Mouse (Mus musculus) thymus, adult 2 months (tissue): Measurements from ENCODE around the gene Tmem268. TPM values are rescaled to one million over a fixed set of nuclear protein-coding genes. Genes with fewer than 3 reads are reported as not detected.

Experiments used
- DNase-seq: peaks from one replicate; pipeline ENCODE4 v3.0.0; 2021
- H3K27ac ChIP-seq: fragments of 200-500 bp; 2 replicates; pipeline ENCODE4 v1.5.1; 2012; ENCODE audit warnings: low read length, control low read depth; ENCODE audit not compliant: control insufficient read depth, insufficient read depth
- H3K27me3 ChIP-seq: fragments of 200-500 bp; 2 replicates; pipeline ENCODE4 v1.6.1; 2012; ENCODE audit warnings: mild to moderate bottlenecking, low read length, moderate library complexity, mixed read lengths; ENCODE audit not compliant: control insufficient read depth, insufficient read depth
- H3K36me3 ChIP-seq: fragments of 200-500 bp; 2 replicates; pipeline ENCODE4 v1.6.1; 2012; ENCODE audit warnings: mild to moderate bottlenecking, low read length, moderate library complexity; ENCODE audit not compliant: control insufficient read depth, insufficient read depth
- H3K4me1 ChIP-seq: fragments of 200-500 bp; replicated peaks from 2 replicates; pipeline ENCODE4 v1.6.1; 2012; ENCODE audit warnings: low read length; ENCODE audit not compliant: control insufficient read depth, insufficient read depth
- H3K4me3 ChIP-seq: fragments of 200-500 bp; 2 replicates; pipeline ENCODE4 v1.5.1; 2012; ENCODE audit warnings: mild to moderate bottlenecking, low read length, control low read depth, moderate library complexity; ENCODE audit not compliant: control insufficient read depth, insufficient read depth
- CTCF ChIP-seq: fragments of 200-500 bp; IDR thresholded peaks from 2 replicates; pipeline ENCODE4 v1.5.1; 2012; ENCODE audit warnings: mild to moderate bottlenecking, control low read depth, low read length, moderate library complexity, borderline replicate concordance; ENCODE audit not compliant: control insufficient read depth, poor library complexity, insufficient read depth; ENCODE audit errors: extremely low read depth
- POLR2A ChIP-seq: fragments of 200-500 bp; IDR thresholded peaks from 2 replicates; pipeline ENCODE4 v1.6.1; 2012; ENCODE audit warnings: mild to moderate bottlenecking, low read length, control low read depth, moderate library complexity; ENCODE audit not compliant: control insufficient read depth, poor library complexity, insufficient read depth; ENCODE audit errors: extremely low read depth
- WGBS: fragments of 180-500 bp; shearing (Covaris S2); methylation state at CpG from one replicate; pipeline ENCODE4 v1.1.7; 2018; 5-methylcytosine and 5-hydroxymethylcytosine counted together
- polyA plus RNA-seq: library from polyadenylated mRNA; depleted of rRNA; stranded (reverse); fragments of >200 nt; gene quantifications from 2 replicates; pipeline ENCODE4 v1.2.3, GENCODE M21; 2012; rRNA removed

The Tmem268 gene
- polyA plus RNA-seq, 1 experiment, result 15.7 TPM

GRCm38 (mm10) chr4:63608391-63608790 is 49.8 kb downstream of the Tmem268 start:
- Histone ChIP-seq H3K27ac (no peak overlapping the region), H3K36me3 (no peaks in the 10 kb centered on the region), H3K4me3 (no peak overlapping the region), H3K27me3 (no peaks in the 10 kb centered on the region), H3K4me1 (no peaks in the 10 kb centered on the region)
- WGBS, result 92% methylated on average over 7 of the region's 7 CpGs
- TF ChIP-seq POLR2A, result no peak
- no peak for TF ChIP-seq CTCF
- no peak for DNase-seq

- WGBS, result 51% methylated on average over 2 of the region's 2 CpGs
- H3K4me1 ChIP-seq, result no peaks in the 10 kb centered on the region
- no peak overlapping the region for H3K4me3 ChIP-seq
- H3K36me3 ChIP-seq, result no peaks in the 10 kb centered on the region
- TF ChIP-seq CTCF, result no peak
- TF ChIP-seq POLR2A, result no peak
- no peak for DNase-seq
- no peaks in the 10 kb centered on the region for H3K27me3 ChIP-seq
- H3K27ac ChIP-seq, result no peak overlapping the region
These were observed 63.3 kb downstream of the Tmem268 start for GRCm38 (mm10) chr4:63621861-63622260.

- no peak within 1 kb of the TSS for H3K4me3 ChIP-seq
- peak; percentile 41 for DNase-seq
- no peaks in the 10 kb centered on the region for H3K36me3 ChIP-seq
- H3K4me1 ChIP-seq, result no peaks in the 10 kb centered on the region
- 54% methylated on average over 5 of the region's 5 CpGs for WGBS
- H3K27me3 ChIP-seq, result no peaks in the 10 kb centered on the region
- no peak within 1 kb of the TSS for H3K27ac ChIP-seq
- TF ChIP-seq CTCF (no peak), POLR2A (no peak)
These were observed 63.8 kb downstream of the Tmem268 start, which contains the start of gene Tex48 for GRCm38 (mm10) chr4:63622378-63622835. Gene Tex48, minus strand, starts transcription at chr4:63622428.

- Histone ChIP-seq H3K27me3 (no peaks in the 10 kb centered on the region), H3K27ac (no peak overlapping the region), H3K36me3 (no peaks in the 10 kb centered on the region), H3K4me1 (no peaks in the 10 kb centered on the region), H3K4me3 (no peak overlapping the region)
- no peak for DNase-seq
- WGBS, result 44% methylated on average over 3 of the region's 3 CpGs
- no peak for TF ChIP-seq CTCF
- no peak for TF ChIP-seq POLR2A
These were observed 67.0 kb downstream of the Tmem268 start for GRCm38 (mm10) chr4:63625563-63626080.

GRCm38 (mm10) chr4:63627111-63627510 is 68.5 kb downstream of the Tmem268 start:
- Histone ChIP-seq H3K27me3 (no peaks in the 10 kb centered on the region), H3K27ac (no peak overlapping the region), H3K36me3 (no peaks in the 10 kb centered on the region), H3K4me1 (no peaks in the 10 kb centered on the region), H3K4me3 (no peak overlapping the region)
- no peak for DNase-seq
- TF ChIP-seq CTCF (no peak), POLR2A (no peak)
- WGBS, result 72% methylated on average over 8 of the region's 8 CpGs

- Histone ChIP-seq H3K4me3 (no peak overlapping the region), H3K27me3 (no peaks in the 10 kb centered on the region), H3K36me3 (no peaks in the 10 kb centered on the region), H3K4me1 (no peaks in the 10 kb centered on the region), H3K27ac (no peak overlapping the region)
- 97% methylated on average over 2 of the region's 2 CpGs for WGBS
- TF ChIP-seq CTCF (no peak), POLR2A (no peak)
- no peak for DNase-seq
These were observed 74.6 kb downstream of the Tmem268 start for GRCm38 (mm10) chr4:63633181-63633580.

Other genes starting within 250 kb of the Tmem268 start
- 3.5 and 5.3 TPM in 2 replicates for gene Orm1, start 214.2 kb upstream of the Tmem268 start, polyA plus RNA-seq
- gene Orm3, start 202.6 kb upstream of the Tmem268 start, polyA plus RNA-seq, result 0.18 and 0.28 TPM in 2 replicates
- 0.31 and 0.38 TPM in 2 replicates for gene Orm2, start 196.3 kb upstream of the Tmem268 start, polyA plus RNA-seq
- gene Akna, start 155.4 kb upstream of the Tmem268 start, polyA plus RNA-seq, result 76.6 and 92.4 TPM in 2 replicates
- 132 and 204 TPM in 2 replicates for gene Whrn, start 62.8 kb upstream of the Tmem268 start, polyA plus RNA-seq
- gene Atp6v1g1, start 14.0 kb upstream of the Tmem268 start, polyA plus RNA-seq, result 39.4 and 41.5 TPM in 2 replicates
- not detected in 2 replicates for gene Gm11213, start 46.5 kb downstream of the Tmem268 start, polyA plus RNA-seq
- gene Tex48, start 63.6 kb downstream of the Tmem268 start, polyA plus RNA-seq, result 0.28 TPM in 1 of 2 replicates, not detected in the other
- gene Gm11214, start 104.6 kb downstream of the Tmem268 start, polyA plus RNA-seq, result not detected in 2 replicates
- 0.24 and 0.27 TPM in 2 replicates for gene Tnfsf15, start 186.3 kb downstream of the Tmem268 start, polyA plus RNA-seq